Mouse (Mus musculus): ENCODE results near the gene Sesn1. TPM values are rescaled to one million over a fixed set of nuclear protein-coding genes. Genes with fewer than 3 reads are reported as not detected.
A peak's percentile ranks its signal among the peaks of the same experiment; 100 is the strongest.
"Not testable (repeated sequence)": the region's sequence is repeated elsewhere in the genome, so short reads cannot be mapped to it uniquely, and the experiment has no call there.

Gene Sesn1
- total RNA-seq, 2 experiments from 2014 or later, result 25.4 to 26.4 TPM

DNA sequence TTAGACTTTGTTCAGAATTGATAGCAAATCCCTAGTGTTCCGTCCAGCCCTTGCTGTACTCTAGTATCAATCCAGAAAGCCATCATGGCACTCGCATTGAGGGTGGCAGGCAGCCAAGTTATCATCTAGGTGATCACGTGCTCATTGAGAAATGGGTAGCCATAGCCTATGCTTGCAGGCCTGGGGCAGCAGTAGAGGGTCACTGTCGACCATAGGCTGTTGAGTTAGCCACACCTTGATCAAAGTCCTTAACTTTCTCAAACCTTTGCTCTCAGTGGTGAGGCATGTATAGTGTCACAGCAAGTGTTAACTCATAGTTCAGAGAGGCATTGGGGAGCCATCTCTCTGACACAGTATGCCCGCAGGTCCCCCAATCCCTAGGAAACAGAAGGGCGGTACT, 11.4 kb downstream of the Sesn1 start:
- DNase-seq, result no peak

DNA sequence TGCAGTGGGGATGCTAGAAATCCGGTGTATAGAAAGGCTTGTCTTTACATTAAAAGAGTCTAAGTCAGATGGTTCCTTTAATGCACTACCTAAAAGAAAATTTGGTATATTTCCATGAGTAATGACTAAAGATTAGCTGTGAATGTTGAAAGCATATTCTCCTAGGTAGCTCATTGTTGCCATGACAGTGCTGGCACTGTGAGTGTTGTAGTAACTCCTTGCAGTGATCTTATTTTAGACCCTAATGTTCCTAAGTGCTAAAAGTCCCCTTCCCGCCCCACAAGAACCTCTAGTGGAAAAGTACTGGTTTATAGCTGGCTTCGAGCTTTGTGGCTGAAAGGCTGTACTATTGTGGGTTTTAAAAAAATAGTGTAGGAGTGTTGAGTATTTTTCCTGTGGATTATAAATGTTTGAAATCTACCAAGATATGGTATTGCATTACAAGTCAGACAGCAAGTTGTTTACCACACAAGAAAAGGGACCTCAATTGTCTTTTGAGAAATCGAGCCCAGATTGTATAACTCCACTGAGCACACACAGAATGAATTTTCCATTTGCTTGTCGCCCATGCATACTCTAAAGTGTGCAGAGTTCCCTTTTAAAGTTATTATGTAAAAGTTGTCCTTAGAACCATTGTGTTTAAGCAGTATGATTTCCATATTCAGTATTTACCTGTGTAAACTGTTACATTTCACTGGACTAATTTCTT, 13.0 kb downstream of the Sesn1 start:
- no peak for DNase-seq

DNA sequence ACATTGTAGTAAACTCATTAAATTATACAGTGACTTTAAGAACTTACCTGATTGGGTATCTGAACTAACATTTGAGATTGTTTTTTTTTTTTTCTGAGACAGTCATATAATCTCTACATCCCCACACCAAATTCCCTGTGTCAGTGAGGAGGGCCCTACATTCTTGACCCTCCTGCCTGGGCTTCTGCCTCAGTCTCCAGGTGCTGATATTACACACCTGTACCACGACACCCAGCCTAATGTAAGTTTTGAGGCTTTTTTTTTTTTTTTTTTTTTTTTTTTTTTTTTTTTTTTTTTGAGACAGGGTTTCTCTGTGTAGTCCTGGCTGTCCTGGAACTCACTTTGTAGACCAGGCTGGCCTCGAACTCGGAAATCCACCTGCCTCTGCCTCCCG, 13.5 kb downstream of the Sesn1 start:
- not testable (repeated sequence) for DNase-seq

DNA sequence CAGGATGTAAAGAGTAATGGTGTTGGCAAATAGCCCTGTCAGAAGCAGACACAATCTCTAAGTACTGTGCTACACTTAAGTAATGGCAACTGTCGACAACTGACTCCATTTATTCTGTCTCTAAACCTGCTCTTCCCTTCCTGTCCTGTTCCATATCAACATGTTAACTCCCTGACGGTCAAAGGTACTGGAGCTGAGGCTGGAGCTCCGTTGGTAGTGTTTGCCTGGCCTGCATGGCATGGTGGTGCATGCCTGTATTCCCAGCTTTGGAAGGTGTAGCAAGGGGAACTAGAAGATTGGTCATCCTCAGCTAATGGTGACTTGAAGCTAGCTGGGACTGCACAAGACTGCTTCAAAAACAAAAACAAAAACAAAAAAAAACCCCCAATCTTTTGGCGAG, 14.2 kb downstream of the Sesn1 start:
- no peak for DNase-seq

DNA sequence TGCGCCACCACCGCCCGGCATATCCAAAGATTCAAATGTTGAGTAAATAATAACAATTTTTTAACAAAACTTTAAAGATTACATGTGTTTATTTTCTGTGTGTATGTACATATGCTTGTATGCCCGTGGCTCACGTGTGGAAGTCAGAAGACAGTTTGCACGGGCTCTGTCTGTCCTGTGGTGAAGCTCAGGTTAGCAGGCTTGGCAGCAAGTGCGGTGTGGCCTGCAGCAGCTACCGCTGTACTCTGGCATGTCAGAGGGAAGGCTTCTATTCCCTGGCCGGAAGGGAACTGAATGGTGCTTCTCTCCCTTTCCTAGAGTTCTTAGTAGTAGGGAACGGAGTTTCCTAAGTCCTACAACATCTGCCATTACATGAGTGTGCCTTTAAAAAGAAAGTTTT, 15.3 kb downstream of the Sesn1 start:
- DNase-seq, result no peak

DNA sequence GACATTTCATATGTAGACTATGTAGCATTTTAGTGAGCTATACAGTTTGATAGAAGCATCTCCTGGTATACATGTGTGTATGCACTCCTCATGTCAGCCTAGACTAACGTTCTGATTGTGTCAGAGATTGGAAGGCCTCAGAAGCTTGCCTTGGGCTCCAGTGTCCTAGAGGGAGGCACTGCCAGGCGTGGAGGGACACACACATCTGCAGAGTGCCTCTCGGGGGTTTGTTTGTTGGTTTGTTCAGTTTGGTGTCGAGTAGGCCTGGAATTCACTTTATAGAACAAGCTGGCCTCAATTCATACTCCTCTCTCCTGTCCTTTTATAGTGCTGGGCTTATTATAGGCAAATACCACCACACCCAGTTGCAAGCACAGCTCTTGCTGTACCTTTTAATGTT, 16.3 kb downstream of the Sesn1 start:
- DNase-seq, result no peak

DNA sequence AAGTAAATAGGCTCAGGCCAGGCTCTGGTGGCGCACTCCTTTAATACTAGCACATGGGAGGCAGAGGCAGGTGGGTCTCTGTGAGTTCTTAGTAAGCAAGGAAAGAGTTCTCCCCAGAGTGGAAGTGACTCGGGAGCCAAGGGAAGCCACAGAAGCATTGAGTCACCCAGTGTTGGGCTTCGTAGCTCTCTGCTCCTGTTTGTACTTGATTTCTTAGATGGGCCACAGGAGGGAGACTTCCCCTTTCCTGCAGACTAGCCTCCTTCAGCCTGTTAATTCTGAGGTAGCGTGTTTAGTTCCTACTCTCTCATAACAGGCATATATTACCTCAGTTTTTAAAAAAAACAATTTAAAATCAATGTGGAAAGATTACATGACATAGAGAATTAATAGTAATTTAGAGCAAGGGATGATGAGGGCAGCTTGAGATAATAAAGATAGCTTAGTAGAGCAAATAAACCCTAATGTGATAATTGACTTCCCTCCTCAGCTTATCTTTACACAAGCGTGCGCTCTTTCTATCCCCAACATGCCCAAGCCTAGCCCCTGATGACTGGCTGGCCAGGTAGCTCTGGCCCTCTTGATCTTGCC, 16.9 kb downstream of the Sesn1 start:
- DNase-seq, result no peak

DNA sequence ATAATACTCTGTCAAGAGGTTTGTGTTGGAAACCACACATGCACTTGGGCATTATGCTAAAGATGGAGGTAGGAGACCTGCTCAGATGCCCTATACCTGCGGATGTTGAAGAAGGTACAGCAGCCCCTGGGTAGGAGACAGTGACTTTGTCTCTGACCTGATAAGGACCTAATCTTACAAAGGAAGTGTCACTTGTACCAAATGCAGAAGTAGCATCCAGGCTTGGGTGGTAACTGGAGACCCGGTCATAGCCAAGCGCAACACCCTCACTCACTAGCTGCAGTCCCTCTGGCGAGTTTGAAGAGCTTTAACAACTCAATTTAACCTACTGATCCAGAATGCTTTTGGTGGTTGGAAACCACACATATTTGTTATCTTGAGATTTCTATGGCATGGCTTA, 18.0 kb downstream of the Sesn1 start:
- DNase-seq, result no peak

DNA sequence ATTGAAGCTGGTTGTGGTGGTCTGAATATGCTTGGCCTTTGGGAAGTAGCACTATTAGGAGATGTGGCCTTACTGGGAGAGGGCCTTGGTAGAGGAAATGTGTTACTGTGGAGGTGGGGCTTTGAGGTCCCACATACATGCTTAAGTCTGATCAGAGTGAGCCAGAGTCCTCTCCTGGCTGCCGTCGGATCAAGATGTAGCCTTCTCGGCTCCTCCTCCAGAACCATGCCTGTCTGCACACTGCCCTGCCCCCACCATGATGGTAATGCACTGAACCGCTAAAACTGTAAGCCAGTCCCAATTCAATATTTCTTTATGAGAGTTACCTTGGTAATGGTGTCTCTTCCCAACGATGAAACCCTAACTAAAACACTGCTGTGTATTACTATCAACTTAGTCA, 19.5 kb downstream of the Sesn1 start:
- no peak for DNase-seq

DNA sequence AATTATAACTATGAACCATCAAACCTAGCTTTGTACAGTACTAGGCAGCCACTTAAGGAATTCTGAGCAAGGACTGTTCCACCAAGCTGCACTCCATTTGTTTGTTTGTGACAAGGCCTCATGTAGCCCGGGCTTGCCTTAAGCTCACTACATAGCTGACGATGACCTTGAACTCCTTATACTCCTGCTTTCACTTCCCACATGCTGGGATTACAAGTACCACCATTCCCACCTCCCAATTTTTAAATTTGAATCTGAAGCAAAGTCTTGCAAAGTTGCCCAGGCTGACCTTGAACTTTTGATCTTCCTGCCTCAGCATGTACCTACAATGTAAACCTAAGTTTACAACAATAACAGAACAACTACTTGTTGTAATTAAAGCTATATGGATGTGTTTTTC, 20.2 kb downstream of the Sesn1 start:
- DNase-seq, result no peak

DNA sequence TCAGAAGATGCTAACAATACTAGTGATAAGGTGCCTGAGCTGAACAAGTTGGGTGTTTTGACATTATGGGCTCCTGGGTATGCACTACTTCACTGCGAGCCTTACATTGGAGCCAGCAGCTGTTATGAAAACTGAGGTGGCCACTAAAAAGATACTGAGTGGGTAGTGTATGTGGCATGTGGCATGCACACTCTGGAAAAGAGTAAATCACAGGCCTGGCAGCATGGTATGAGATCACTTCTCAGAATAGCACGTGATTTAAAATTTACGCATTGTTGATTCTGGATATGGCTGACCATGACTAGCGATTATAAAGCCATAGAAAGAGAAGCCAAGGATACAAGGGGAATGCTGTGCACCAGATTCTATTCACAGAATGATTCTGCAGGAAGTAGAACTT, 20.7 kb downstream of the Sesn1 start:
- no peak for DNase-seq

DNA sequence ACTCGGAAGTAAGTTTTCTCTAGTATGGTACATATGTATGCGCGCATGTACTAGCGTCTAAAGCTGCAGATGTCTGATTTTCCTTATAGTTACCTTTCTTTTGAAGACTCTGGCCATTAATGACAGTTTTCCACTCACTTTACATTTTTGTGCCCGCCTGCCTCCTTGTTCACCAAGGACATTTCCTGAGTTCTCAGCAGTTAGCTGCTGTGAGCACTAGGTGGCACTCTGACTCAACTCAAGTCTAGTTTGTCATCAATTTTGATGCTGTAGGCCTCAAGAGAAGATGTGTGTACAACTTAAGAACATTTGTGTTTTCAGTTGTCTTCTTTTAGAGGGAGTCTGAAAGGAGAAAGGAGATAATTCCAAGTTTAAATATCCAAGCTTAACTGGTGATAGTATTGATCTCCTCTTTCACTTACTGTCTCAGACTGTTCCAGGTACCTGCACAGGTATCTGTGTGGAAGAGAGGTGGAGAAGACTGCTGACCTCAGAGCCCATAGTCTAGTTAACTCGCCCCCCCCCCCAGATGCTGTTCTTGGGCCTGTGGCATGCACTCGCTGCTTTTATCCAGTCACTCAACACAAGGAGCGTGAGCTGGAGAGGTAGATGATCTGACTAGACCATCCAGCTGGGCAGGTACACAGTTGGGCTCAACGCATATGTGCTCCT, 21.3 kb downstream of the Sesn1 start:
- peak; percentile 75 for DNase-seq

DNA sequence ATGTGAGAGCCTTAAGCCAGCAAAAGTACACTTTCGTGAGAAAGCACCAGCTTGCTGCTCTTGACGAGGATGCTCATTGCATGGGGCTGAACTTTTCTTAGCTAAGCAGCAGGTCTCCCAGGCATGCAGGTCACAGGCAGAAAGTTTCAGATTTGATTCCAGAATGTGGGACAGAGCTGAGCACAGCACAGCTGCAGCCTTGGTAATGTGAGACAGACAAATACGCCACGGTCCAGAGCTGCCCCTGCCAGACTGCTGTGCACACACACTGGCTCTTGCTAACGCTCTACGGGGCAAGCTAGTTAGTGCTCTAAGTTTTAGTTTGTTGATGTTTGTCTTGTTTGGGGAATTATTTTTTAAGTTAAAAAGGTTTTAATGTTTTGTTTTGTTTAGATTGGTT, 22.5 kb downstream of the Sesn1 start:
- peak; percentile 27 for DNase-seq

DNA sequence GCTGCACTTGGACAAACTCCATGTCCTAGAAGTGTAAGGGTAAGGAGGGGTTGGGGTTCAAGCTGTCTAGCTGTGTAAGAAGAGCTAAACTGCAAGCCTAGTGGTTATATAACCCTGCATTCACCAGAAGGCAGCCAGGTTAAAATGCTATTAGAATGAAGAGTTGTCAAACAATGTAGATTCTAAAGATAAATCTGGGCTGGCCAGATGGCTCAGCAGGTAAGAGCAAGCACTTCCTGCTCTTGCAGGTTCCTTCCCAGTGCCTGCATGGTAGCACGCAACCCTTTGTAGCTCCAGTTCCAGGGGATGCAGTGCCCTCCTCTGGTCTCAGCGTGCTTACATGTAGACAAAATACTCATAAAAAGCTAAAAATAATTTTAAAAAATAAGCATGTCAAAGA, 24.4 kb downstream of the Sesn1 start:
- no peak for DNase-seq

DNA sequence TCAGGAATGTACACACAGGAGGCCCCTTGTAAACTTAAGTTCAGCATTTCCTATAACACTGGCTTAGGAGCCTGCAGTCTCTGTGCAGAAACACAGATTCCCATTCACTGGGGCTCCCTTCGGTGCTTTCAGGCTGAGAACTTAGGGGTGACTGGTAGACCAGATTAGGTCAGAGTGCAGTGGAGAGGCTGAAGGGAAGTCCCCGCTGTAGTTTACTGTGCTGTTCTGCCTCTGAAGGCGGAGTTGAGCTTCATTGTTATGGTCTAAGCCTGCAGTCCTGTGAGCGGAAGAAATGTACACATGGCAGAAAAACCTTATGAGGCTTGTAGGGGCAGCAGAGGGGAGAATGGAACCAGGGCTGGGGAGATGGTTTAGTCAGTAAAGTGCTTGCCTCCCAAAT, 29.2 kb downstream of the Sesn1 start:
- DNase-seq, result no peak

DNA sequence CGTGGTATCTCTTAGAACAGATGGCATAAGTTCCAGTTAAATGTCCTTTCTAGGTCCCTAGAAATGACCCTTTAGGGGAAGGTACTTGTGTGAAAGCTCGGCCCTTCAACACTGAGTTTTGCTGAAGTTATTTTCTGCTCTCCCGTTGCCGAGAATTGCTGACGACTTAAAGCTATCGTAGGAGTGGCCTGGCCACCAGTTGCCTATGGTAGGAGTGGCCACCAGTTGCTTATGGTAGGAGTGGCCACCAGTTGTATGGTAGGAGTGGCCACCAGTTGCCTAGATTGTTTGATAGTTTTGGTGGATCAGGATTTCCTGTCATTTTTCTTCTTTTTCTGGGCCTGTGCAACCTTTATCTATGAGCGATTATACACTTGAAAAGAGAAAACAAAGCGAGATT, 38.0 kb downstream of the Sesn1 start:
- DNase-seq, result no peak

DNA sequence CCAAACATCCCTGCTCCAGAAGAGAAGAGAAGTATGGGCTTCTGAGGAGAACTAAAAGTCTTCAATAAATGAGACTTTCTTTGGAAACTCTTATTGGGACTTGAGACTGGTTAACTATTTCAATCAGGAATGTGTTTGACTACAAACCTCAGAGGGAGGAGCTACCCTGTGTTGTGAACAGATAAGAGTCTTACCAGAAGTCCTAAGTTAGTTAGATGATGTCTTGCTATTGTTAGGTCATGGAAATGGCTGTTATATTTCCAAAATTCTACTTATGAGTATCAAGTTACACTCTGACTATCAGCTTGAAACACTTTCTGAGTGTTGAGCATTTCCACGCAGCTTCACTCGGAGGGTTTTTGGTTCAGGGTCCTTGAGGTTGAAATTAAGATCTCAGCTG, 39.0 kb downstream of the Sesn1 start:
- no peak for DNase-seq

DNA sequence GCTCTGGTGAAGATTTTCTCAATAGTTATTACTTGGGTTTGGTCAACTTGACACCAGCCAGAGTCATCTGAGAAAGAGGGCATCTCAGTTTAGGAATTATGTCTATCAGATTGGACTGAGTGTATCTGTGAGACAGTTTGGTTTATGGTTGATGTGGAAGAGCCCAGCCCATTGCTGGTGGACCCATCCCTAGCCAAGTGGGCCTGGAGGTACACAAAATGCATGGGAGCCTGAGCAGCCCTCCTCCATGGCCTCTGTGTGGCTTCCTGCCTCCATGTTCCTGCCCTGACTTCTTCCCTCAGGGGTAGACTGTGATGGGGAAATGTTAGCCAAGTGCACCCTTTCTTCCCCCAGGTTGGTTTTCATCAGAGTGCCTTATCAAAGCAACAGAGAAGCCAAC, 50.1 kb downstream of the Sesn1 start:
- no peak for DNase-seq

DNA sequence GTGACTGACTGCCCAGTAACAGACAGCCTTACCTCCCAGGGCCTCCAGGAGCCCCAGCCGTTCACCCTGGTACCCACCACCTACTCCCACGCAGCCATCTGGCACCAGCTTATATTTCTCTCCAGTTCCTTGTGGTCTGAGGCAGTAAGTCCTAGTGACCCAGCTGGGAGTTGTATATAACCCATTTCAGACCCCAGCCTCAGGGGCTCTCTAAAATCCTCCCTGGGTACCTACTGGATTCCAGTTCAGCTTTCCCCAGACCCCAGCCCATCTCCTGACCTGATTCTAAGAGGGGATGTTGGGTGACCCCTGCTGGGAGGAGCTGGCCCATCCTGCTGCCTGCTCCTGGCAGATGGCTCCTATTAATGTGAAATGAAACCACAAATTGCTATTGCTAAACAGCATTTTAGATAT, 50.5 kb downstream of the Sesn1 start:
- DNase-seq, result no peak

DNA sequence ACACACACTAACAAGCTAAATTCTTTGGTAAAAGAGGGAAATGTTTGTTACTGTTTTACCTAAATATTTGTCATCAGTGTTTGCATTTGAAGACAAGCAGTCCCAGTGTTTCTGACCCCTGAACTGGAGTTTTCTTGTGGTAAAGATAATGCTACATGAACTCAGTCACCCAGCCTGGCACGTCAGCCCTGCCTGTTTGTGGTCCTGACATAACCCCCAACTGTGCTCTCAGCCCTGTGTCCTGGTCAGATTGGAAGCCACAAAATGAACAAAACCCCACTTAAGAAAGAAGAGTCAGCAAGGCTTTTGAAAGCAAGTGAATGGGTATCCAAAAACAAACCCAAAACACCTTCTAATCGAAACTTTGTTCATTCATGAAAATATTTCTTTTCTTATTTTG, 53.3 kb downstream of the Sesn1 start:
- DNase-seq, result no peak

DNA sequence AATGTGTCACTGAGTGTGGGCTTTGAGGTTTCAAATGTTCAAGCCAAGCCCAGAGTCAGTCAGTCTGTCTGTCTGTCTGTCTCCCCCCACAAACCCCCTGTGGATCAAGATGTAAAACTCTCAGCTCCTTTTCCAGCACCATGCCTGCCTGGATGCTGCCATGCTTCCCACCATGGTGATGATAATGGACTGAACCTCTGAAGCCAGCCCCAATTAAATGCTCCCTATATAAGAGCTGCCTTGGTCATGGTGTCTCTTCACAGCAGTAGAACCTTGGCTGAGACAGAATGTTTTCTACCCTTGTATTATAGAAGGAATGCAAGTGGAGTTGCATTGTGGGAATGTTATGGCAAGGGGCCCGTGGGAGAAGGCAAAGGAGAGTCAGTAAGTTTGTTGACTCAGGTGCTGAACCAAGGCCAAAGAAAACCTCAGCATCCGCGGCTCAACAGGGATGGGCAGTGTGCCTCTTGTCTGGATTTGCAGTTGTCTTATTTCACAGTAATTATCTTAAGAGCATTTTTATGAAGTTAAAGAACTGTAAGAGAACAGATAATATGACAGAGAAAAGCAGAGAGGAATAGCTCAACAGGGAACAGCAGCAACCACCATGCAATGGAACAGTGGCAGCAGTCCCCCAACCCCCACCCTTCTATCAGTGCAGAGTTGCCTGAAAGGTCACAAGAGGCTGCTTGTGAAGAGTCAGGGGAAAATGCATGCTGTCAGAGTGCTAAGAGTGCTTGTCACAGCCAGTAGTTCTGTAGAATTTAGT, 56.5 kb downstream of the Sesn1 start:
- no peak for DNase-seq

DNA sequence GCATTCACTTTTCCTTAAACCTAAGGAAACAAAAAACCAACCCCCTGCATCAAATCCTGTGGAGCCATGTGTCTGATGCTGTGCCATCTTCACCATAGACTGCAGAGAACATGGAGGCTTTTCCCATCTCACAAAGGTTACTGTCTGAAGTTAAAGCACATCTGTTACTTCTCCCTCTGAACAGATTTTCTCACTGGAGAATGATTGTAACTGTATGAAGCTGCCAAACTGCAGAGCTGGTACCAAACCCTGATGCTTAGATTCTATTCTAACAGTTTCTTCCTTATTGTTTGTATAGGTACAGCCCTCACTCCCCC, 57.1 kb downstream of the Sesn1 start:
- DNase-seq, result no peak

DNA sequence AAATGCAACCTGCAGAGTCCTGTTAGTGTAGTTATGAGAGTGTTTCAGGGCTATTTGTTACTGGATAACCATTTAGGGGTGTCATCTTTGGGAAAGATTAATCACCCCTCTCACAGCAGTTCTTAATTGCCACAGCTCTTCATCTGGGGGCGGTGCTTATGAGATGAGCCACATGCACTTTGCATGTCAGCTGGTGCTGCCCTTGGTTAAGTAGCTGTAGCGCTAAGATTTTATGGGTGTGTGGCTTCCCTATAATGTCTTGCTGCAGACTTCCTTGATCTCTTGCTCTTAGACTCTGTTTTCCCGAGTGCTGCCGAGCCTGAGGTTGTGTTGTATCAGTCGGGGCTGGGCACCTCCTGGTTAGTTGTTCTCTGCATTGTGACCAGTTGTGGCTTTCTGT, 58.2 kb downstream of the Sesn1 start:
- no peak for DNase-seq

Data from adrenal gland, postnatal 10 days (tissue).